Mouse (Mus musculus): ENCODE measurements around the gene Cript.
A peak's percentile ranks its signal among the peaks of the same experiment; 100 is the strongest.
"Not testable (repeated sequence)": the region's sequence is repeated elsewhere in the genome, so short reads cannot be mapped to it uniquely, and the experiment has no call there.

The Cript gene

GRCm38 (mm10) chr17:87049696-87050095, 24.3 kb downstream of the Cript start:
- DNase-seq (ENCODE audit: low spot score in 2 of 2) = no peak

DNA sequence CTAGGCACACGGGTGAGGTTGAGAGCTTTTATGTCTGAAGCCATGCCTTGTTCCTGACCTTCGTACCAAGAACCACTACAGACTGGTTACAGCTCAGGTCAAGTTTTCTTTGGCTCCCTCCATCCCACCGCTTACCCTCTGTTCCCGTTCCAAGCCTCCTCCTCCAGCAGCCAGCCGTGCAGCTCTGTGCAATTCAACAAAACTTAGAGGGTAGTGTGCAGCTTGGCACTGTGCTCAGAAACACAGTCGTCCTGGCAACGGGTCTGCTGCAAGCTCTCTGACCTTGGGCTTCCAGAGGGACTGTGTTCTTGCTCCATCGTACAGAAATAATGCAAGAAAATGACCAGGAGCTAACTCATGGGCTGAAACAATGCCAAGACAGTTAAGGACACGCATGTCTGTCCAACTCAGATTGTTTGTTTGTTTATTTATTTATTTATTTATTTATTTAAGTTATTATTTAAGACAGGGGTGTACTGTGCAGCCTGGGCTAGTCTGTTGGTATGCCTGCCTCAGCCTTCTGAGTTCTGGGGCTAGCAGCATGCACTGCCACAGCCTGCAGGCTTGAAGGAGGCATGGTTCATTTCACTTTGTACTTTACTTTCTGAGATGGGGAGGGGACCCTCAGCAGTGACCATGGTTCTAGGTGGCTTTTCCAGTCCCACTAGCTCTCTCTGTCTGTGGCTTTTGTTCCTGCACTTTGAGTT, 25.3 kb downstream of the Cript start:
- peak in 1 of 2 experiments; percentile 30 for DNase-seq (ENCODE audit: low spot score in 2 of 2)

- DNase-seq (ENCODE audit: low spot score in 2 of 2) = no peak
These were observed 26.3 kb downstream of the Cript start for GRCm38 (mm10) chr17:87051652-87052051.

DNA sequence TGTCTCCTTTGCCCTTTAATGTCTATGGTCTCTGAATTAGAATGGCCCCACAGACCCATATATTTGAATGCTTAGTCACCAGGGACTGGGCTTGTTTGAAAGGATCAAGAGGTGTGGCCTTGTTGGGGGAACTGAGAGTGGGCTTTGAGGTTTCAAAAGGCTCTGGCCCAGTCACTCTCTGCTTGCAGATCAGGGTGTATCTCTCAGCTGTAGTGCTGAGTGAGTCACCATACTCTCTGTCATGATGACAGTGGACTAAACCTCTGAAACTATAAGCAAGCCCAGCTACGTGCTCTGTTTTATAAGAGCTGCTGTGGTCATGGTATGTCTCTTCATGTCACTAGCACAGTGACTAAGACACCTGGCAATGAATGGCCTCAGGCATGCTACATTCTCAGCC, 27.1 kb downstream of the Cript start:
- DNase-seq (ENCODE audit: low spot score in 2 of 2) = no peak

DNA sequence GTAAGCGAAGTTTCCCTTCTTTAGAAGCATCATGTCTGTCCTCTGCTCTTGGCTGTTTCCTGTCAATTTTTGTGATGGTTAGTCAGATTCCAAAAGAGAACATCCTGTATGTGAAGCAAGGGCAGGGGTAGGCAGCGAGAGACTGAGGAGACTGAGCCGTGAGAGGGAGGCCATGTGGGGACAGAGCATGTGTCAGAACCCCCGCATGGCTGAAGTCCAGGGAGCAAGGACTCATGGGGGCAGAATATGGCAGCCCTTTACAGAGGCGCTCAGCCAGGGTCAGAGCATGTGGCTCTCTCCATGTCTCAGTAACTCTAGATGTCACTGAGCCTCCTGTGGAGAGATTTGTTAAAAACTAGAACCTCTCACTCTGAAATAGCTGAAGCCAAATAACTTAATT, 28.6 kb downstream of the Cript start:
- no peak for DNase-seq (ENCODE audit: low spot score in 2 of 2)

GRCm38 (mm10) chr17:87055051-87055459, 29.7 kb downstream of the Cript start:
- DNase-seq (ENCODE audit: low spot score in 2 of 2) = peak in 1 of 2 experiments; percentile 28

- DNase-seq (ENCODE audit: low spot score in 2 of 2) = no peak
These were observed 30.3 kb downstream of the Cript start for GRCm38 (mm10) chr17:87055663-87056062.

- DNase-seq (ENCODE audit: low spot score in 2 of 2) = no peak
These were observed 31.4 kb downstream of the Cript start for GRCm38 (mm10) chr17:87056761-87057160.

GRCm38 (mm10) chr17:87057486-87058266, 32.3 kb downstream of the Cript start:
- DNase-seq (ENCODE audit: low spot score in 2 of 2) = peak; percentile 26 to 57

DNA sequence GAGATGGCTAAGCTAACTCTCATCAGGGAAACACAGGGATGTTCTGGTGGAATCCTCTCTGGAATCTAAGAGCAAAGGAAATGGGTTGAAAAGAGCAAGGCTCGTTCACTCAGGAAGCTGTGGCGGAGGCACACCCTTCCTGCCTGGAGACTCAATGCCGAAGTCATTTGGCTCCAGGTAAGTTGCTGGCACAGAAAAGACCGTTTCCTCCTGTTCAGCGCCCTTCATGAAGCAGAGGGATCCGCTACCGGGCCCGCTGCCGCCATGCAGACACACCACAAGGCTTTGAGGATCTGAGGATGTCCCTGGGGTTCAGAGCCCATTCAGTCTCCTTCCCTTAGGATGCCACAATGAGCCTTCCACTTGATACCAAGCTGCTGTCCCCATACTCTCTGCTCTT, 37.3 kb downstream of the Cript start:
- DNase-seq (ENCODE audit: low spot score in 2 of 2) = no peak

- no peak for DNase-seq (ENCODE audit: low spot score in 2 of 2)
These were observed 38.1 kb downstream of the Cript start for GRCm38 (mm10) chr17:87063461-87063860.

DNA sequence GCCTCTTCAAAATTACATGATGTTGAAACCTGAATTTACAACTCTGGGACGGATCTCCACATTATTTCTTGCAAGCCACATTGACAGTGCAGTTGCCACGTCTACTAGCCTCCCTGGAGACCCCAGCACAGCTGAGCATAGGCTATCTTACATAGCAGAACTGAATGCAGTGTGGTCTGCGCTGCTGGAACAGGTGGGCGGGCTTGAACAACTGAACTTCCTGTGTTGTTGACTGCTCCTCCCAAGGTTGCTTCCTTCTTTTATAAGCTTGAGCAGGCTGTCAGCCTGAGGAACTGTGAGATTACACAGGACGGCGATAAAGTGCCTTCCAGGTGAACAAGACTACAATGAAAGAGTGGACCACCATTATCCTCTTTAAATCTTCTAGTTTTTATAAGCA, 38.6 kb downstream of the Cript start:
- DNase-seq (ENCODE audit: low spot score in 2 of 2) = no peak

DNA sequence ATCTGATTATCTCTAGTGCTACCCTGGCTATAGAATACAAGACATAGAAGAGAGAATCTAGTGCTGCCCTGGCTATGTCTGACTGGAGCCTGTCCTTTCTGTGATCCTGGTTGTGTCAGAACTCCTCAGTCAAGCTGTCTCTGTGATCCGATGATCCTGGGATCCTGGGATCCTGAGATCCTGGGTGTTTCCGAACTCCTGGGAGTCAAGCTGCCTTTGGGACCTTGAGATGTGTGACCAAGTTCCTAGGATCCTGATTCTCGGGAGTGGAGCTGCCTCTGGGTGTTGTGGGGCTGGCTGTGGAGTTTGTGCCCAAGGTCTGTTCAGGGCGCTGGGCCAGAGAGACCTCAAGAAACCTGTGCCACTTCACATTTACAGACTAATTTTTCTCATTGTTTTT, 43.6 kb downstream of the Cript start:
- no peak for DNase-seq (ENCODE audit: low spot score in 2 of 2)

- not testable (repeated sequence) for DNase-seq (ENCODE audit: low spot score in 2 of 2)
These were observed 46.8 kb downstream of the Cript start for GRCm38 (mm10) chr17:87072183-87072582.

GRCm38 (mm10) chr17:87072766-87073440, 47.6 kb downstream of the Cript start:
- no peak for DNase-seq (ENCODE audit: low spot score in 2 of 2)

- DNase-seq (ENCODE audit: low spot score in 2 of 2) = no peak
These were observed 48.1 kb downstream of the Cript start for GRCm38 (mm10) chr17:87073470-87073869.

DNA sequence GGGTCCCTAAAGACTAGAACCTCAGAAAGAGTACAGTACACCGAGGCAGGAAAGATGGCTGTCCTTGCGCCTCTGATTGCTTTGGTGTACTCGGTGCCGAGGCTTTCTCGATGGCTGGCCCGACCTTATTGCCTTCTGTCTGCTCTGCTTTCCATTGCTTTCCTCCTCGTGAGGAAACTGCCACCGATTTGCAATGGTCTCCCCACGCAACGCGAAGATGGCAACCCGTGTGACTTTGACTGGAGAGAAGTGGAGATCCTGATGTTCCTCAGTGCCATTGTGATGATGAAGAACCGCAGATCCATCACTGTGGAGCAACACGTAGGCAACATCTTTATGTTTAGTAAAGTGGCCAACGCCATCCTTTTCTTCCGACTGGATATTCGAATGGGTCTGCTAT, 52.9 kb downstream of the Cript start:
- DNase-seq (ENCODE audit: low spot score in 2 of 2) = not testable (repeated sequence)

DNA sequence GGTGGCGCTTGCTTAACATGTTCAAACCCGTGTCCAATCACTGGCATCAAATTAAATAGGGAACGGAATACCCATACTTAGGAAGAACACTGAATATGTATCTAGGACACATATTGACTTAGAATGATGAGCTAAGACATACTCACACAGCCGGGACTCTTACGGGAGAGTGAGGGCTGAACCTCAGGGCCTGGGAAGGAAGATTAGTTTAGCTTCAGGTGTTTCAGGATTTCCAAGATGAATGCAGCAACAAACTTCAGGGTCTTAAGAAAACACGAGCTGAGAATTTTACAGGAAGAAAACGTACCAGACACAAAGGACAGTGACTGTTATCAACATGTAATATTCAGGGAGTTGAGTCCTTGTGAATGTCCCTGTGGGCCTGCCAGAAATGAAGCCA, 55.4 kb downstream of the Cript start:
- no peak for DNase-seq (ENCODE audit: low spot score in 2 of 2)

DNA sequence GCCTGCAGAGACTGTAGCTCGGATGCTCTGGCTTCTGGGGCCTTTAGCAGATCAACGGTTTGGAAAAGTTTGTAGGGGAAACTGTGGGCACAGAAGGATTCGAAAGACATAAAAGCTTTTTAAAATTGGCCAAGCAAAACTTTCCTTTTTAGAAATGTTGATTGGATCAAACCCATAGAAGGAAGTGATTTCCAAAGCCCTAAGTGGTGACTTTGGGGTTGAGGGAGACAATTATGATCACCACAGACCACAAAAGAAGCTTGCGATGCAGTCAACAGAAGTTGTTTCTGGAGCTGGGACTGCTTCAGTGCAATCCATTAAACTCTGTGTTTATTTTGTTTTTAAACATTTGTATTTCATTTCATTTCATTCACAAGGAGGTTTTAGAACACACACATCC, 57.2 kb downstream of the Cript start:
- no peak for DNase-seq (ENCODE audit: low spot score in 2 of 2)

- no peak for DNase-seq (ENCODE audit: low spot score in 2 of 2)
These were observed 58.3 kb downstream of the Cript start for GRCm38 (mm10) chr17:87083671-87084070.

Data from urinary bladder, postnatal 36 days (tissue).